Mouse (Mus musculus) G1E (cell line): Measurements from ENCODE around the gene Mtx1.

Source experiments
- CTCF ChIP-seq: IDR thresholded peaks from 2 replicates; pipeline ENCODE4 v1.5.1; 2012; ENCODE audit warnings: low read depth, low read length, inconsistent platforms, mixed read lengths
- GATA1 ChIP-seq: IDR thresholded peaks from 2 replicates; pipeline ENCODE4 v1.6.1; 2012; ENCODE audit warnings: borderline replicate concordance, low read length, inconsistent platforms, mixed read lengths
- GATA2 ChIP-seq: IDR thresholded peaks from 2 replicates; pipeline ENCODE4 v1.6.1; 2012; ENCODE audit warnings: low read depth, low read length, inconsistent platforms, borderline replicate concordance
- POLR2AphosphoS5 ChIP-seq: IDR thresholded peaks from 2 replicates; pipeline ENCODE4 v1.6.1; 2012; ENCODE audit warnings: low read depth, low read length, inconsistent platforms; ENCODE audit not compliant: insufficient replicate concordance
- TAL1 ChIP-seq: conservative IDR thresholded peaks from 2 replicates; pipeline ENCODE4 v1.6.1; 2012; ENCODE audit warnings: low read depth, low read length, inconsistent platforms, mixed read lengths

- TF ChIP-seq CTCF (no peak), POLR2AphosphoS5 (no peak), GATA1 (no peak), TAL1 (no peak), GATA2 (no peak)
Measured at GRCm38 (mm10) chr3:89270891-89271290, 44.0 kb upstream of the Mtx1 start.
